Mouse (Mus musculus): ENCODE results near the gene Tspan8. TPM values are rescaled to one million over a fixed set of nuclear protein-coding genes. Genes with fewer than 3 reads are reported as not detected.

The Tspan8 gene
- polyA plus RNA-seq, 1 experiment: 32.7 TPM

DNA sequence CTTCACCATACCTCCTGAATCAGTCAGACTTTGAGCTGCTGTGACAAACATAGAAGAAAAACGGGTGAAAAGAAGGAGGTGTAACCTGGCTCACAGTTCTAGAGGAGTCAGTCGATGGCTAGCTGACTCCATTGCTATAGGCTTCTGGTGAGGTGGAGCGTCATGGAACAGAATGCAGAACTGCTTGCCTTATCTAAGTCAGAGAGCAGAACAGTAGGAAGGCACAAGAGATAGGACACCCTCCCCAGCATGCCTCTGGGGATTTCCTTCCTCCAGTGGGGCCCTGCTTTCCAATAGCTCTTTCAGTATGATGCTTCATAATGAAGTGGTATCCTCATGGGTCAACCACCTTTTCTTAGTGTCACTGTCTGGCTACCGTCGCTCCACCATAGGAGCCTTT lies 66.1 kb downstream of the Tspan8 start:
- Histone ChIP-seq H3K27me3 (replicated peaks; ENCODE audit: control insufficient read depth, insufficient read depth, low read length) (no peaks in the 10 kb centered on the region), H3K36me3 (ENCODE audit: control insufficient read depth, insufficient read depth, low read length) (no peaks in the 10 kb centered on the region), H3K4me3 (ENCODE audit: insufficient read depth, low read depth, low read length) (no peak overlapping the region), H3K4me1 (ENCODE audit: control insufficient read depth, insufficient read depth, low read length) (no peaks in the 10 kb centered on the region), H3K27ac (ENCODE audit: insufficient read depth, low read depth, low read length) (no peak overlapping the region)
- TF ChIP-seq POLR2A (IDR thresholded peaks at IDR 0.05; ENCODE audit: low read depth, low read length) (no peak), CTCF (conservative IDR thresholded peaks at IDR 0.05; ENCODE audit: insufficient read depth, insufficient read length, low read depth, low read length) (no peak)
- WGBS: 93% methylated on average over 5 of the region's 5 CpGs
- DNase-seq: no peak

DNA sequence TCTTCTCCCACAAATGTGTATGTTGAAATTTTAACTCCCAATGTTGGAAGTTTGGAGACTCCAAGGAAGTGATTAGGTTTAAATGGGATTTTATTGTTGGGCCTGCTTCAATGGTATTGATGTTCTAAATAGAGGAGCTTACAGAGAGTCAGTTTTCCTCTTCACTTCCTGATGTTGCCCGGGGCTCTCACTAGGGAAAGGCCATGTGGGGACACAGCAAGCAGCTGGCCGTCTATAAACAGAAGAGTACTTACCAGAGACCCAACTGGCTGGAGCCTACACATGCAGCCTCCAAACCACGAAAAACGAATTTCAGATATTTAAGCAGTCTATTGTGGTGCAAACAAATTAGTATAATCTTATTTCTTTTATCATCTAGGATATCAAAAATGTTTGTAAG lies 75.3 kb downstream of the Tspan8 start:
- H3K4me1 ChIP-seq (ENCODE audit: control insufficient read depth, insufficient read depth, low read length): no peaks in the 10 kb centered on the region
- WGBS: 60% methylated on average over 4 of the region's 4 CpGs
- TF ChIP-seq CTCF (conservative IDR thresholded peaks at IDR 0.05; ENCODE audit: insufficient read depth, insufficient read length, low read depth, low read length) (no peak), POLR2A (IDR thresholded peaks at IDR 0.05; ENCODE audit: low read depth, low read length) (no peak)
- DNase-seq: no peak
- H3K27me3 ChIP-seq (replicated peaks; ENCODE audit: control insufficient read depth, insufficient read depth, low read length): no peaks in the 10 kb centered on the region
- no peak overlapping the region for H3K4me3 ChIP-seq (ENCODE audit: insufficient read depth, low read depth, low read length)
- no peaks in the 10 kb centered on the region for H3K36me3 ChIP-seq (ENCODE audit: control insufficient read depth, insufficient read depth, low read length)
- no peak overlapping the region for H3K27ac ChIP-seq (ENCODE audit: insufficient read depth, low read depth, low read length)

- 60% methylated on average over 6 of the region's 6 CpGs for WGBS
- DNase-seq: no peak
Observed at GRCm38 (mm10) chr10:115892973-115893372, 76.3 kb downstream of the Tspan8 start.

DNA sequence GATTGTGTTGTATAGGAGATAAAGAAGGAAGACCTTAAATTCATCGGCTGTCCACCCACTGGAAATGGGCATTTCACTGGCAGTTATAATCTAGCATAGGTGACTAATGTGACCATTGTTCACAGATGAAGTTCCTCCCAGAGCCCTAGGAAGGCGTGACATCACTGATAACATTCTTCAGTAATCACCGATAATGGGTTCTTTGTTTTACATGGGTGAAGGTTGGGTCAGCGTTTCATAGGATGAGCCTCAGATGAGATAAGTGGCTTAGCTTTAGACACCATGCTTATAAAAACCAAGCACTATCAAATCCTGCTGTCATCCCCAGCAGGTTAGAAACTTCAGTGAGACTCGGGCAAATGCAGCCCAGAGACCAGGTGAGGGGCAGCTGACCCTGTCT lies 77.4 kb downstream of the Tspan8 start:
- WGBS: 88% methylated on average over 5 of the region's 5 CpGs
- no peaks in the 10 kb centered on the region for H3K36me3 ChIP-seq (ENCODE audit: control insufficient read depth, insufficient read depth, low read length)

More at GRCm38 (mm10) chr10:115892973-115893372, 76.3 kb downstream of the Tspan8 start:
- Histone ChIP-seq H3K27ac (ENCODE audit: insufficient read depth, low read depth, low read length) (no peak overlapping the region), H3K36me3 (ENCODE audit: control insufficient read depth, insufficient read depth, low read length) (no peaks in the 10 kb centered on the region), H3K27me3 (replicated peaks; ENCODE audit: control insufficient read depth, insufficient read depth, low read length) (no peaks in the 10 kb centered on the region), H3K4me1 (ENCODE audit: control insufficient read depth, insufficient read depth, low read length) (no peaks in the 10 kb centered on the region), H3K4me3 (ENCODE audit: insufficient read depth, low read depth, low read length) (no peak overlapping the region)
- TF ChIP-seq POLR2A (IDR thresholded peaks at IDR 0.05; ENCODE audit: low read depth, low read length) (no peak), CTCF (conservative IDR thresholded peaks at IDR 0.05; ENCODE audit: insufficient read depth, insufficient read length, low read depth, low read length) (no peak)

GRCm38 (mm10) chr10:115896764-115897163 lies 80.1 kb downstream of the Tspan8 start:
- no peak overlapping the region for H3K4me3 ChIP-seq (ENCODE audit: insufficient read depth, low read depth, low read length)
- no peak overlapping the region for H3K27ac ChIP-seq (ENCODE audit: insufficient read depth, low read depth, low read length)
- no peaks in the 10 kb centered on the region for H3K4me1 ChIP-seq (ENCODE audit: control insufficient read depth, insufficient read depth, low read length)
- no peaks in the 10 kb centered on the region for H3K27me3 ChIP-seq (replicated peaks; ENCODE audit: control insufficient read depth, insufficient read depth, low read length)
- DNase-seq: no peak
- no peaks in the 10 kb centered on the region for H3K36me3 ChIP-seq (ENCODE audit: control insufficient read depth, insufficient read depth, low read length)
- TF ChIP-seq POLR2A (IDR thresholded peaks at IDR 0.05; ENCODE audit: low read depth, low read length) (no peak), CTCF (conservative IDR thresholded peaks at IDR 0.05; ENCODE audit: insufficient read depth, insufficient read length, low read depth, low read length) (no peak)

More for the DNA sequence above, 77.4 kb downstream of the Tspan8 start:
- Histone ChIP-seq H3K4me3 (ENCODE audit: insufficient read depth, low read depth, low read length) (no peak overlapping the region), H3K27me3 (replicated peaks; ENCODE audit: control insufficient read depth, insufficient read depth, low read length) (no peaks in the 10 kb centered on the region), H3K27ac (ENCODE audit: insufficient read depth, low read depth, low read length) (no peak overlapping the region), H3K4me1 (ENCODE audit: control insufficient read depth, insufficient read depth, low read length) (no peaks in the 10 kb centered on the region)
- TF ChIP-seq POLR2A (IDR thresholded peaks at IDR 0.05; ENCODE audit: low read depth, low read length): no peak
- TF ChIP-seq CTCF (conservative IDR thresholded peaks at IDR 0.05; ENCODE audit: insufficient read depth, insufficient read length, low read depth, low read length): no peak
- DNase-seq: no peak

GRCm38 (mm10) chr10:115897235-115897634 lies 80.6 kb downstream of the Tspan8 start:
- Histone ChIP-seq H3K27ac (ENCODE audit: insufficient read depth, low read depth, low read length) (no peak overlapping the region), H3K27me3 (replicated peaks; ENCODE audit: control insufficient read depth, insufficient read depth, low read length) (no peaks in the 10 kb centered on the region), H3K4me3 (ENCODE audit: insufficient read depth, low read depth, low read length) (no peak overlapping the region), H3K36me3 (ENCODE audit: control insufficient read depth, insufficient read depth, low read length) (no peaks in the 10 kb centered on the region), H3K4me1 (ENCODE audit: control insufficient read depth, insufficient read depth, low read length) (no peaks in the 10 kb centered on the region)
- 70% methylated on average over 7 of the region's 7 CpGs for WGBS
- TF ChIP-seq CTCF (conservative IDR thresholded peaks at IDR 0.05; ENCODE audit: insufficient read depth, insufficient read length, low read depth, low read length) (no peak), POLR2A (IDR thresholded peaks at IDR 0.05; ENCODE audit: low read depth, low read length) (no peak)
- no peak for DNase-seq

Other genes starting within 250 kb of the Tspan8 start
- not detected in 2 replicates for gene A930009A15Rik, start 246.8 kb upstream of the Tspan8 start, polyA plus RNA-seq (2012; rRNA removed)
- gene Lgr5, start 229.1 kb upstream of the Tspan8 start, polyA plus RNA-seq (2012; rRNA removed): 0.58 and 0.97 TPM in 2 replicates
- gene Ptprr, start 201.4 kb downstream of the Tspan8 start, polyA plus RNA-seq (2012; rRNA removed): 0.81 and 1.2 TPM in 2 replicates

Data from kidney, adult 2 months (tissue).